Mouse (Mus musculus) forebrain, embryonic 16.5 days (tissue): ENCODE measurements at regions not wholly inside any gene's neighbourhood (a gene's known extent, or its start where the extent isn't known, plus 50 kb on each side); places are given as distances from the start of the nearest gene placed in this dataset.
A peak's percentile ranks its signal among the peaks of the same experiment; 100 is the strongest.

Experiments used
- ATAC-seq: fragments of 200-750 bp; cut with Nextera tagmentation; 2 replicates; pipeline ENCODE4 v1.8.0; 2017; ENCODE audit warnings: mild to moderate bottlenecking, moderate library complexity
- H3K27ac ChIP-seq: fragments of 300-500 bp; sonication (generic); 2 replicates; pipeline ENCODE4 v1.5.1; 2014; ENCODE audit warnings: low read length, control low read depth
- H3K27me3 ChIP-seq: fragments of 300-500 bp; sonication (generic); replicated peaks from 2 replicates; pipeline ENCODE4 v1.6.1; 2014; ENCODE audit warnings: low read length; ENCODE audit not compliant: control insufficient read depth, insufficient read depth
- H3K36me3 ChIP-seq: fragments of 300-500 bp; sonication (generic); 2 replicates; pipeline ENCODE4 v1.6.1; 2014; ENCODE audit not compliant: control insufficient read depth, insufficient read depth
- H3K4me1 ChIP-seq: fragments of 300-500 bp; sonication (generic); replicated peaks from 2 replicates; pipeline ENCODE4 v1.6.1; 2014; ENCODE audit warnings: low read length; ENCODE audit not compliant: control insufficient read depth, insufficient read depth
- H3K4me2 ChIP-seq: fragments of 300-500 bp; sonication (generic); 2 replicates; pipeline ENCODE4 v1.6.1; 2014; ENCODE audit warnings: mild to moderate bottlenecking, low read length, control low read depth
- H3K4me3 ChIP-seq: fragments of 300-500 bp; sonication (generic); replicated peaks from 2 replicates; pipeline ENCODE4 v1.5.1; 2014; ENCODE audit warnings: mild to moderate bottlenecking, low read length, control low read depth
- H3K9ac ChIP-seq: fragments of 300-500 bp; sonication (generic); replicated peaks from 2 replicates; pipeline ENCODE4 v1.6.1; 2014; ENCODE audit warnings: low read depth, low read length, control low read depth
- H3K9me3 ChIP-seq: fragments of 300-500 bp; sonication (generic); 2 replicates; pipeline ENCODE4 v1.6.1; 2016; ENCODE audit warnings: low read length; ENCODE audit not compliant: control insufficient read depth
- WGBS: fragments of 180-500 bp; shearing (Covaris S2); extraction: QIAGEN DNeasy Blood & Tissue Kit; methylation state at CpG from one replicate; pipeline ENCODE4 v1.1.7; 2014; 5-methylcytosine and 5-hydroxymethylcytosine counted together

- Histone ChIP-seq H3K9me3 (no peaks in the 10 kb centered on the region), H3K4me3 (no peak overlapping the region), H3K36me3 (no peaks in the 10 kb centered on the region), H3K4me1 (peaks cover 4% of the 10 kb centered on the region; the same call in 1 of the 2 replicates), H3K4me2 (no peak overlapping the region), H3K9ac (no peak overlapping the region), H3K27ac (no peak overlapping the region), H3K27me3 (0 out of 2 replicates have a peak, but pooled peaks cover 2% of the 10 kb centered on the region)
- 10% methylated on average over 8 of the region's 8 CpGs for WGBS
- peak; percentile 88 for ATAC-seq
Measured at GRCm38 (mm10) chr10:92438621-92439394, 283.4 kb downstream of the Nedd1 start.

- Histone ChIP-seq H3K9me3 (no peaks in the 10 kb centered on the region), H3K4me2 (no peak overlapping the region), H3K27me3 (no peaks in the 10 kb centered on the region), H3K9ac (no peak overlapping the region), H3K4me1 (peaks cover 8% of the 10 kb centered on the region; the same call in 1 of the 2 replicates), H3K4me3 (no peak overlapping the region), H3K36me3 (no peaks in the 10 kb centered on the region), H3K27ac (no peak overlapping the region)
- 21% methylated on average over 7 of the region's 7 CpGs for WGBS
- ATAC-seq, result no peak
Measured at GRCm38 (mm10) chr10:92429256-92429655, 293.0 kb downstream of the Nedd1 start.

- Histone ChIP-seq H3K27ac (no peak overlapping the region), H3K4me1 (peaks cover 8% of the 10 kb centered on the region; the same call in 1 of the 2 replicates), H3K4me2 (no peak overlapping the region), H3K4me3 (no peak overlapping the region), H3K27me3 (no peaks in the 10 kb centered on the region), H3K9ac (no peak overlapping the region), H3K9me3 (no peaks in the 10 kb centered on the region), H3K36me3 (no peaks in the 10 kb centered on the region)
- WGBS, result 13% methylated on average over 4 of the region's 4 CpGs
- no peak for ATAC-seq
Measured at GRCm38 (mm10) chr10:92428026-92428425, 294.2 kb downstream of the Nedd1 start.

DNA sequence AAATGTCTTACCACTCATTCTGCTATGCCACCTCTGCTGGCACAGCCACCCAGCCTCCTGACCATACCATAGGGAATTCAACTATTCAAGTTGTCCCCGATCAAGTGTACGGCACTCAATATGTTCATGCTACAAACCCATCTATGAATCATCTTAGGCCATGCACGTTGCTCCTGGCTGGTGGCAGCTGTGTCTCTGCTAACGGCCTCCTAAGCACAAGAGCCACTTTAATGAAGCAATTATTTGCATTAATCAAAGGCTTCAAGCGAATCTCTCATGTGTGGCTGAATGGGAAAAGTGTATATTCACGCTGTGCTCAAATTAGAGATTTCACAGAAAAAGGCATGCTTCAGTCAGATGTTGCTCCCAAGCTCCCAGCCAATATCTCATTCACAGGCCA is 295.8 kb downstream of the Nedd1 start:
- WGBS, result 13% methylated on average over 6 of the region's 6 CpGs
- H3K27ac ChIP-seq, result no peak overlapping the region
- no peak; the same call in 1 of the 2 replicates for ATAC-seq

GRCm38 (mm10) chr10:92412737-92413136 is 309.5 kb downstream of the Nedd1 start:
- no peak overlapping the region for H3K27ac ChIP-seq
- WGBS, result 89% methylated on average over 7 of the region's 7 CpGs
- H3K9me3 ChIP-seq, result no peaks in the 10 kb centered on the region
- H3K27me3 ChIP-seq, result no peaks in the 10 kb centered on the region
- H3K9ac ChIP-seq, result no peak overlapping the region
- H3K4me2 ChIP-seq, result no peak overlapping the region
- H3K4me1 ChIP-seq, result no peaks in the 10 kb centered on the region
- no peak overlapping the region for H3K4me3 ChIP-seq
- no peak for ATAC-seq
- H3K36me3 ChIP-seq, result no peaks in the 10 kb centered on the region

More for the DNA sequence above, 295.8 kb downstream of the Nedd1 start:
- Histone ChIP-seq H3K27me3 (no peaks in the 10 kb centered on the region), H3K9me3 (no peaks in the 10 kb centered on the region), H3K36me3 (no peaks in the 10 kb centered on the region), H3K9ac (no peak overlapping the region), H3K4me3 (no peak overlapping the region), H3K4me1 (peaks cover 8% of the 10 kb centered on the region; the same call in 1 of the 2 replicates), H3K4me2 (no peak overlapping the region)

- Histone ChIP-seq H3K4me3 (no peak overlapping the region), H3K9me3 (no peaks in the 10 kb centered on the region), H3K36me3 (no peaks in the 10 kb centered on the region), H3K27me3 (no peaks in the 10 kb centered on the region), H3K4me2 (no peak overlapping the region), H3K9ac (no peak overlapping the region), H3K27ac (no peak overlapping the region), H3K4me1 (no peaks in the 10 kb centered on the region)
- no peak for ATAC-seq
- WGBS, result 57% methylated on average over 5 of the region's 5 CpGs
Measured at GRCm38 (mm10) chr10:92410813-92411325, 311.4 kb downstream of the Nedd1 start.

GRCm38 (mm10) chr10:92404697-92405293 is 317.4 kb downstream of the Nedd1 start:
- Histone ChIP-seq H3K4me1 (peaks cover 10% of the 10 kb centered on the region; the same call in 1 of the 2 replicates), H3K27ac (no peak overlapping the region), H3K9ac (peak overlapping the region; percentile 31), H3K36me3 (no peaks in the 10 kb centered on the region), H3K4me2 (peak overlapping the region; percentile 50), H3K27me3 (no peaks in the 10 kb centered on the region), H3K4me3 (peak overlapping the region; percentile 34), H3K9me3 (no peaks in the 10 kb centered on the region)
- 5% methylated on average over 15 of the region's 15 CpGs for WGBS
- ATAC-seq, result peak; percentile 76

GRCm38 (mm10) chr10:92400587-92401090 is 321.6 kb downstream of the Nedd1 start:
- H3K27ac ChIP-seq, result no peak overlapping the region
- peaks cover 10% of the 10 kb centered on the region; the same call in 1 of the 2 replicates for H3K4me1 ChIP-seq
- no peaks in the 10 kb centered on the region for H3K27me3 ChIP-seq
- WGBS, result 61% methylated on average over 5 of the region's 5 CpGs
- no peak overlapping the region for H3K9ac ChIP-seq
- H3K9me3 ChIP-seq, result no peaks in the 10 kb centered on the region
- no peak overlapping the region for H3K4me3 ChIP-seq
- no peaks in the 10 kb centered on the region for H3K36me3 ChIP-seq
- H3K4me2 ChIP-seq, result no peak overlapping the region
- ATAC-seq, result peak; percentile 28; the same call in 1 of the 2 replicates

DNA sequence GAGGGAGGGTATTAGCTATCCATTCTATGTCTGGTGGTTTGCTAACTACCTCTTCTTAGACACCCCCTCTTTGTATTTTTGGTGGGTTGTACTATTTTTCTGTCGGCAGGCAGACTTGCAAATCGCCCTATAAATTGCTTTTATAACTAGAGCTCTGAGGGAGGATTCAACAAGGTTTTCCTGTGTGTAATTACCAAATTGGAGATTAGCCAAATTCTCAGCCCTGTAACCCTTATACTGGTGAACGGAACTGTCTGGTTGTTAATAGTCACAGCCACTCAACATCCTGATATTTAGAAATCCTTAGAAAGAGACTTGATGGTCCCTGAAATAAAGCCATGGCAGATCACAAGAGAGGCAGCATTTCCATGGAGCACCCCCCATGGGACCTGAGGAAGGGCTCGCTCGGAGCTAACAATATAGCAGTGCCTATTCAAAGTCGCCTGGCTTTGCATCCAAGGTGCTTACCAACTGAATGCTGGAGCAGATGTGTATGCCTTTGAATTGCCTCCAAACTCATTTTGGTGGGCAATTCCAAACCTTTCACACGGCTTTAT is 333.0 kb downstream of the Nedd1 start:
- no peaks in the 10 kb centered on the region for H3K9me3 ChIP-seq
- H3K27me3 ChIP-seq, result no peaks in the 10 kb centered on the region
- H3K4me3 ChIP-seq, result no peak overlapping the region
- no peak overlapping the region for H3K4me2 ChIP-seq
- H3K27ac ChIP-seq, result no peak overlapping the region
- peak; percentile 45; the same call in 1 of the 2 replicates for ATAC-seq
- no peaks in the 10 kb centered on the region for H3K36me3 ChIP-seq
- 6% methylated on average over 7 of the region's 7 CpGs for WGBS
- no peak overlapping the region for H3K9ac ChIP-seq
- peaks cover 7% of the 10 kb centered on the region for H3K4me1 ChIP-seq
